Mouse (Mus musculus) kidney, embryonic 15.5 days (tissue): ENCODE measurements at regions not wholly inside any gene's neighbourhood (a gene's known extent, or its start where the extent isn't known, plus 50 kb on each side); places are given as distances from the start of the nearest gene placed in this dataset.

Experiments
- ATAC-seq: fragments of 200-750 bp; cut with Nextera tagmentation; replicated peaks from 2 replicates; pipeline ENCODE4 v1.8.0; 2017; ENCODE audit warnings: moderate TSS enrichment; ENCODE audit not compliant: low FRiP score
- H3K27ac ChIP-seq: fragments of 300-500 bp; sonication (generic); 2 replicates; pipeline ENCODE4 v1.5.1; 2015; ENCODE audit warnings: mild to moderate bottlenecking, inconsistent platforms
- H3K27me3 ChIP-seq: fragments of 300-500 bp; sonication (generic); 2 replicates; pipeline ENCODE4 v1.6.1; 2015; ENCODE audit warnings: inconsistent platforms
- H3K36me3 ChIP-seq: fragments of 300-500 bp; sonication (generic); 2 replicates; pipeline ENCODE4 v1.6.1; 2015; ENCODE audit warnings: inconsistent platforms
- H3K4me1 ChIP-seq: fragments of 300-500 bp; sonication (generic); 2 replicates; pipeline ENCODE4 v1.6.1; 2015; ENCODE audit warnings: inconsistent platforms
- H3K4me2 ChIP-seq: fragments of 300-500 bp; sonication (generic); 2 replicates; pipeline ENCODE4 v1.6.1; 2015; ENCODE audit warnings: moderate library complexity, mild to moderate bottlenecking, inconsistent platforms
- H3K4me3 ChIP-seq: fragments of 300-500 bp; sonication (generic); replicated peaks from 2 replicates; pipeline ENCODE4 v1.5.1; 2015; ENCODE audit warnings: mild to moderate bottlenecking, inconsistent platforms
- H3K9ac ChIP-seq: fragments of 300-500 bp; sonication (generic); 2 replicates; pipeline ENCODE4 v1.6.1; 2015; ENCODE audit warnings: mild to moderate bottlenecking, inconsistent platforms
- H3K9me3 ChIP-seq: fragments of 300-500 bp; sonication (generic); replicated peaks from 2 replicates; pipeline ENCODE4 v1.6.1; 2016; ENCODE audit warnings: inconsistent platforms
- WGBS: fragments of 180-500 bp; shearing (Covaris S2); methylation state at CpG from one replicate; pipeline ENCODE4 v1.1.7; 2015; ENCODE audit warnings: mixed read lengths; 5-methylcytosine and 5-hydroxymethylcytosine counted together

DNA sequence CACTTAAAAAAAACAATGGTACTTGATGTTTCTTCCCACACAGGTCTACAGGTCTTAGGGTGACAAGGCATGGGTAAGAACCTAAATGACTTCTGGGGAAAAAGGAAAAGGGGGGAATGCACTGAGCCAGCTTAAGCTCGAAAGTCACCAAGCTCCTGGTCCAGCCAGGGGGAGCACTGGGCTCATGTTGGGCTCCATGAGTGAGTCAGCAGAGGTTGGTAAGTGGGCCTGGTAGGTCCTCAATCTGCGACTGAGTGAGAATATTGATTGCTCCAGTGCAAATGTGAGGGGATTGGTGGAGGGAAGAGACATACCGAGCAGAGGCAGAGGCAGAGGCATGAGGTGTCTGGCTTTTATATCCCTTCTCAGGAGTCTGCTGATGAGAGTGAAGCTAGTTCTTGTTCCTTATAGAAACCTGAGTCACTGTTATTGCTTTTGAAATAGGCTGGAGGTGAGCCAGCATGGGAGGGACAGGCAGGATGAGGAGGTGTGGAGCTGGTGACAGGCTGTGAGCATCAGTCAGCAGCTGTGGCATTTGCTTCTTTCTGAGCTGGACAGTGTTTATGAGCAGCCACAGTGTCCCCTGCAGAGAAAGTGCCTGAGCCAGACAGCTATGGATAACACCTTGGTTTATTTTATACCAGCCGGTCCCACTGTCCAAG lies 63.2 kb upstream of the Slc22a23 start:
- no peaks in the 10 kb centered on the region for H3K4me1 ChIP-seq
- H3K4me3 ChIP-seq = no peak overlapping the region
- WGBS = 49% methylated on average over 4 of the region's 4 CpGs
- no peak overlapping the region for H3K4me2 ChIP-seq
- no peak overlapping the region for H3K27ac ChIP-seq
- H3K9me3 ChIP-seq = no peaks in the 10 kb centered on the region
- no peak for ATAC-seq
- no peaks in the 10 kb centered on the region for H3K36me3 ChIP-seq
- no peak overlapping the region for H3K9ac ChIP-seq
- no peaks in the 10 kb centered on the region for H3K27me3 ChIP-seq

DNA sequence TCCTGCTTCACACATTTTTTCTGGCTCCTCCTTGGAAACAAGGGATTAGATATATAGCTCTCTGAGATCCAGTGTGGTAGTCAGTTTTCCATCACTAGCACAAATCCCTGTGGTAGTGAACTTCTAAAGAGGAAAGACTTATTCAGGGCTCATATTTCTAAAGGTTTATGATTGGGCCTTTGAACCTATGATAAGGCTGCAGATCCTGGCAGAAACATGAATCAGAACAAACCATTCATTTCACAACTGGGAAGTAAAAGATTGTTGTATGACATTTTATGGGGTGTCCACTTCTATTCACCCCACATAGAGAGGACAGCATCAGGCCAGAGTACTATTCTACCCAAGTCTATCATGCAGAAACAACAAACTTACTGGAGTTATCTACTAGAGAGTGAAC lies 61.3 kb upstream of the Slc22a23 start:
- H3K4me3 ChIP-seq = no peak overlapping the region
- no peaks in the 10 kb centered on the region for H3K36me3 ChIP-seq
- no peak for ATAC-seq
- H3K9me3 ChIP-seq = no peaks in the 10 kb centered on the region
- no peaks in the 10 kb centered on the region for H3K27me3 ChIP-seq
- no peak overlapping the region for H3K4me2 ChIP-seq
- no peak overlapping the region for H3K9ac ChIP-seq
- H3K4me1 ChIP-seq = no peaks in the 10 kb centered on the region
- H3K27ac ChIP-seq = no peak overlapping the region

GRCm38 (mm10) chr13:34402631-34403030 lies 57.6 kb upstream of the Slc22a23 start:
- no peak for ATAC-seq
- WGBS = 80% methylated on average over 1 of the region's 1 CpGs
- Histone ChIP-seq H3K4me3 (no peak overlapping the region), H3K9ac (no peak overlapping the region), H3K4me1 (no peaks in the 10 kb centered on the region), H3K9me3 (no peaks in the 10 kb centered on the region), H3K27ac (no peak overlapping the region), H3K4me2 (no peak overlapping the region), H3K36me3 (no peaks in the 10 kb centered on the region), H3K27me3 (no peaks in the 10 kb centered on the region)

- no peak overlapping the region for H3K4me3 ChIP-seq
- no peaks in the 10 kb centered on the region for H3K9me3 ChIP-seq
- no peaks in the 10 kb centered on the region for H3K4me1 ChIP-seq
- H3K9ac ChIP-seq = no peak overlapping the region
- no peak overlapping the region for H3K27ac ChIP-seq
- ATAC-seq = no peak
- 64% methylated on average over 2 of the region's 2 CpGs for WGBS
- no peaks in the 10 kb centered on the region for H3K27me3 ChIP-seq
- H3K36me3 ChIP-seq = no peaks in the 10 kb centered on the region
- H3K4me2 ChIP-seq = no peak overlapping the region
These were observed 56.0 kb upstream of the Slc22a23 start for GRCm38 (mm10) chr13:34401031-34401430.

GRCm38 (mm10) chr13:34398847-34399246 lies 53.9 kb upstream of the Slc22a23 start:
- Histone ChIP-seq H3K4me2 (no peak overlapping the region), H3K9ac (no peak overlapping the region), H3K9me3 (no peaks in the 10 kb centered on the region), H3K4me1 (no peaks in the 10 kb centered on the region), H3K27ac (no peak overlapping the region), H3K27me3 (no peaks in the 10 kb centered on the region), H3K36me3 (no peaks in the 10 kb centered on the region), H3K4me3 (no peak overlapping the region)
- 78% methylated on average over 3 of the region's 3 CpGs for WGBS
- ATAC-seq = no peak

- H3K4me1 ChIP-seq = no peaks in the 10 kb centered on the region
- no peak overlapping the region for H3K9ac ChIP-seq
- 43% methylated on average over 10 of the region's 10 CpGs for WGBS
- ATAC-seq = no peak
- no peaks in the 10 kb centered on the region for H3K27me3 ChIP-seq
- peak overlapping the region; percentile 72 for H3K27ac ChIP-seq
- no peak overlapping the region for H3K4me2 ChIP-seq
- H3K36me3 ChIP-seq = no peaks in the 10 kb centered on the region
- no peaks in the 10 kb centered on the region for H3K9me3 ChIP-seq
- H3K4me3 ChIP-seq = no peak overlapping the region
These were observed 53.2 kb upstream of the Slc22a23 start for GRCm38 (mm10) chr13:34398061-34398787.

DNA sequence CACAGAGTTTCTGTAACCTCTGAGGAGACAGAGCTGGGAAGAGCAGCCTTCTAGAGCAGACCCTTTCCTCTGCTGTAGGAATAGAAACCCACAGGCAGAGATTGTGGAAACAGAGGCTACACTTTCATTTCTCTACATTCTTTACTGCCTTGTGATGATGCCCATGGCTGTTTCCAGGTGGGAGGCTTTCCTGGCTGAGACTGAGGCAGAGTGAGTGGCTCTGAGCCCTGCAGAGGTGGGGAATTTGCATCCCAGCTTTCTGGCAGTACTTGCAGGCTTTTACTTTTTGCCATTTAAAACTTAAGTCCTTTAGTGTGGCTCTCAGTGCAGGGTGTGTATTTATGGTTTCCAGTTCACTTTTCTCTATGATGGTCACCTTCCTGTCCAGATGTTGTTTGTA lies 50.5 kb upstream of the Slc22a23 start:
- no peaks in the 10 kb centered on the region for H3K27me3 ChIP-seq
- H3K4me3 ChIP-seq = no peak overlapping the region
- no peaks in the 10 kb centered on the region for H3K36me3 ChIP-seq
- ATAC-seq = no peak
- no peak overlapping the region for H3K27ac ChIP-seq
- H3K9ac ChIP-seq = no peak overlapping the region
- no peak overlapping the region for H3K4me2 ChIP-seq
- no peaks in the 10 kb centered on the region for H3K4me1 ChIP-seq
- H3K9me3 ChIP-seq = no peaks in the 10 kb centered on the region

DNA sequence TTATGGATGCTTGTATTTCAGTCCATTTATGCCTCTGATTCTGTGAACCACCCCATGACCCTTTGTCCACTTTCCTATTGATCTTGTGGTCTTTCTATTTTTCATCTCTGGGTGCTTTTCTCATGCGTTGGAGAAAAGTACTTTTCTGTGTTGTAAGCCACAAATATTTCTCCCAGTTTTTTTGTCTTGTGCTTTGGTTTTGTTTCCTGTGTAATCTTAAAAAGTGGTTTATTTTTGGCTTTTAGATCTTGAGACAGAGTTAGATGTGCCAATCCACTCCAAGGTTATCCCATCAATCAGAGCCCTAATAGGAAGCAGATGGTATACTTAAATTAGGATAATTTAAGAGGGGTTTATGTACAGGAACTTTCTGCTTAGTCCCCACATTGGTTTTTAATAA lies 50.0 kb upstream of the Slc22a23 start:
- H3K9ac ChIP-seq = no peak overlapping the region
- no peak for ATAC-seq
- no peak overlapping the region for H3K27ac ChIP-seq
- WGBS = 71% methylated on average over 1 of the region's 1 CpGs
- H3K4me2 ChIP-seq = no peak overlapping the region
- H3K4me1 ChIP-seq = no peaks in the 10 kb centered on the region
- no peaks in the 10 kb centered on the region for H3K36me3 ChIP-seq
- no peaks in the 10 kb centered on the region for H3K27me3 ChIP-seq
- no peak overlapping the region for H3K4me3 ChIP-seq
- no peaks in the 10 kb centered on the region for H3K9me3 ChIP-seq
